9 mouse cellular contexts compared by ENCODE assay signal in genomic region chr10:31742443-31743057, GRCm38 (mm10).
DNase-seq lines count a peak whose midpoint lies in the region; ATAC-seq and TF ChIP-seq lines count a peak whose summit lies in the region.
"Had no signal": no experiment of that assay in that cellular context is flagged by ENCODE, and none has a peak within 500 bp of the region (broad histone marks: within the 10 kb centered on the region; RNA-seq: fewer than 3 reads in every experiment).

No protein-coding gene starts in this region.

- peak; percentile 82 for DNase-seq in 3T3-L1 (ENCODE audit: low read depth, low spot score)
- peak; percentile 48 to 56 for DNase-seq in adrenal gland, adult 18-20 months (ENCODE audit: low spot score in 2 of 2)
- peak; percentile 90 for DNase-seq in embryo, embryonic 10 days (ENCODE audit: low spot score)
- DNase-seq in kidney, postnatal 0 days (ENCODE audit: low spot score): peak; percentile 85
- peak; percentile 78 for DNase-seq in limb, embryonic 14.5 days (ENCODE audit: low spot score)
- DNase-seq in neural tube, embryonic 10.5 days (ENCODE audit: extremely low spot score, low spot score): peak; percentile 79
- peak; percentile 55 for DNase-seq in urinary bladder, postnatal 25 days (ENCODE audit: low spot score)

- H3K4me3 ChIP-seq in kidney, postnatal 0 days (replicated peaks; ENCODE audit: low read depth, low read length): no peak overlapping the region
- H3K4me3 ChIP-seq in limb, embryonic 14.5 days (replicated peaks; ENCODE audit: low read length): no peak overlapping the region
- H3K4me3 ChIP-seq: embryonic facial prominence, embryonic 13.5 days had no signal

- no peaks in the 10 kb centered on the region for H3K4me1 ChIP-seq in kidney, postnatal 0 days (replicated peaks; ENCODE audit: insufficient read depth, low read length)
- H3K4me1 ChIP-seq in limb, embryonic 14.5 days (ENCODE audit: control insufficient read depth, insufficient read depth, low read length): no peaks in the 10 kb centered on the region
- H3K4me1 ChIP-seq: embryonic facial prominence, embryonic 13.5 days had no signal

- H3K27ac ChIP-seq in kidney, postnatal 0 days: no peak overlapping the region
- no peak overlapping the region for H3K27ac ChIP-seq in limb, embryonic 14.5 days (replicated peaks; ENCODE audit: low read depth, low read length)
- H3K27ac ChIP-seq: embryonic facial prominence, embryonic 13.5 days had no signal

- H3K9me3 ChIP-seq in kidney, postnatal 0 days (replicated peaks; ENCODE audit: low read length): no peaks in the 10 kb centered on the region
- no peaks in the 10 kb centered on the region for H3K9me3 ChIP-seq in limb, embryonic 14.5 days (ENCODE audit: control insufficient read depth, low read length)
- H3K9me3 ChIP-seq: embryonic facial prominence, embryonic 13.5 days had no signal

- H3K36me3 ChIP-seq in kidney, postnatal 0 days (ENCODE audit: insufficient read depth, low read length): no peaks in the 10 kb centered on the region
- no peaks in the 10 kb centered on the region for H3K36me3 ChIP-seq in limb, embryonic 14.5 days (ENCODE audit: control insufficient read depth, insufficient read depth, low read length)
- H3K36me3 ChIP-seq: embryonic facial prominence, embryonic 13.5 days had no signal

- H3K4me2 ChIP-seq in kidney, postnatal 0 days (ENCODE audit: low read length): no peak overlapping the region
- no peak overlapping the region for H3K4me2 ChIP-seq in limb, embryonic 14.5 days (replicated peaks; ENCODE audit: low read depth, low read length, severe bottlenecking)
- H3K4me2 ChIP-seq: embryonic facial prominence, embryonic 13.5 days had no signal

- TF ChIP-seq CTCF in kidney, postnatal 0 days (IDR thresholded peaks at IDR 0.05; ENCODE audit: low read depth): peak; percentile 92

- ATAC-seq in granulocyte monocyte progenitor cell, adult 5-6 weeks (replicated peaks; ENCODE audit: poor library complexity, severe bottlenecking): peak; percentile 100
- peak; percentile 75; the same call in 1 of the 2 replicates for ATAC-seq in kidney, postnatal 0 days (replicated peaks; ENCODE audit: low FRiP score, low read depth)
- peak; percentile 80 for ATAC-seq in limb, embryonic 14.5 days (ENCODE audit: low FRiP score, low read depth)

- WGBS in kidney, postnatal 0 days: 14% methylated on average over 5 of the region's 5 CpGs
- 26% methylated on average over 5 of the region's 5 CpGs for WGBS in limb, embryonic 14.5 days

- TF ChIP-seq POLR2A in limb, embryonic 14.5 days (IDR thresholded peaks at IDR 0.05; ENCODE audit: borderline replicate concordance, extremely low read depth, insufficient read depth, insufficient read length): no peak

- H3K27me3 ChIP-seq in kidney, postnatal 0 days (ENCODE audit: insufficient read depth, low read length): no peaks in the 10 kb centered on the region
- H3K27me3 ChIP-seq in limb, embryonic 14.5 days (ENCODE audit: control insufficient read depth, insufficient read depth, low read length): no peaks in the 10 kb centered on the region
- H3K27me3 ChIP-seq: embryonic facial prominence, embryonic 13.5 days had no signal

- no peak overlapping the region for H3K9ac ChIP-seq in kidney, postnatal 0 days (ENCODE audit: low read depth, low read length)
- no peak overlapping the region for H3K9ac ChIP-seq in limb, embryonic 14.5 days (ENCODE audit: low read depth, low read length, severe bottlenecking)
- H3K9ac ChIP-seq: embryonic facial prominence, embryonic 13.5 days had no signal
